Mouse (Mus musculus): ENCODE results near the gene Apex2. TPM values are rescaled to one million over a fixed set of nuclear protein-coding genes. Genes with fewer than 3 reads are reported as not detected.

Gene Apex2
- polyA plus RNA-seq, 1 experiment from 2014 or later: 27.4 TPM

GRCm38 (mm10) chrX:150477854-150478780, 111.6 kb downstream of the Apex2 start:
- H3K4me2 ChIP-seq (replicated peaks): peak overlapping the region; percentile 27; the same call in 1 of the 2 replicates
- peak; percentile 98 for ATAC-seq (ENCODE audit: low FRiP score, low read depth)
- H3K9me3 ChIP-seq: no peaks in the 10 kb centered on the region
- H3K4me3 ChIP-seq: peak overlapping the region; percentile 47
- peak overlapping the region; percentile 88 for H3K27ac ChIP-seq
- no peaks in the 10 kb centered on the region for H3K27me3 ChIP-seq
- under 1% methylated on average over 34 of the region's 34 CpGs for WGBS
- H3K9ac ChIP-seq: peak overlapping the region; percentile 61
- no peaks in the 10 kb centered on the region for H3K4me1 ChIP-seq
- no peaks in the 10 kb centered on the region for H3K36me3 ChIP-seq

GRCm38 (mm10) chrX:150471416-150471815, 118.3 kb downstream of the Apex2 start:
- H3K9ac ChIP-seq: no peak overlapping the region
- H3K4me3 ChIP-seq: no peak overlapping the region
- 88% methylated on average over 1 of the region's 1 CpGs for WGBS
- ATAC-seq (ENCODE audit: low FRiP score, low read depth): no peak
- H3K27me3 ChIP-seq: no peaks in the 10 kb centered on the region
- no peaks in the 10 kb centered on the region for H3K9me3 ChIP-seq
- H3K36me3 ChIP-seq: no peaks in the 10 kb centered on the region
- H3K4me1 ChIP-seq: no peaks in the 10 kb centered on the region
- H3K27ac ChIP-seq: no peak overlapping the region
- no peak overlapping the region for H3K4me2 ChIP-seq (replicated peaks)

Small RNA genes within 50 kb of the gene (microRNA-seq; reads per million reads assigned to microRNA genes)
- not detected for gene Mir3620

Other genes starting within 250 kb of the Apex2 start
- 42.3 and 46.4 TPM in 2 replicates for gene Tmem29, start 130.7 kb downstream of the Apex2 start, polyA plus RNA-seq (2015; fragmentation: Nextera tagmentation; extraction: Ambion mirVana)
- 45.8 and 48.7 TPM in 2 replicates for gene Alas2, start 42.5 kb downstream of the Apex2 start, polyA plus RNA-seq (2015; fragmentation: Nextera tagmentation; extraction: Ambion mirVana)
- 5.4 and 6.5 TPM in 2 replicates for gene Pfkfb1, start 1.6 kb downstream of the Apex2 start, polyA plus RNA-seq (2015; fragmentation: Nextera tagmentation; extraction: Ambion mirVana)
- 33.6 and 39.6 TPM in 2 replicates for gene Tro, start 67.7 kb upstream of the Apex2 start, polyA plus RNA-seq (2015; fragmentation: Nextera tagmentation; extraction: Ambion mirVana)
- gene Maged2, start 224.5 kb upstream of the Apex2 start, polyA plus RNA-seq (2015; fragmentation: Nextera tagmentation; extraction: Ambion mirVana): 816 and 832 TPM in 2 replicates